Mouse (Mus musculus) CH12.LX (cell line): ENCODE results near the gene Cldn14. TPM values are rescaled to one million over a fixed set of nuclear protein-coding genes. Genes with fewer than 3 reads are reported as not detected.

Experiments
- DNase-seq: peaks from one replicate; pipeline ENCODE4 v3.0.0-alpha.2; 2013; ENCODE audit errors: extremely low read depth
- H3K27ac ChIP-seq: 2 replicates; pipeline ENCODE4 v1.5.1; 2012; ENCODE audit warnings: low read depth, mild to moderate bottlenecking, control low read depth, moderate library complexity; ENCODE audit not compliant: insufficient read depth
- H3K27me3 ChIP-seq: replicated peaks from 2 replicates; pipeline ENCODE3; 2012; ENCODE audit warnings: inconsistent platforms
- H3K36me3 ChIP-seq, 2 experiments: replicated peaks in 1 of 2; 2 replicates each; pipeline versions ENCODE3 to v1.6.1; 2012; ENCODE audit warnings: inconsistent platforms in 1 of 2, low read length in 1 of 2, mild to moderate bottlenecking in 1 of 2, mixed read lengths in 1 of 2, moderate library complexity in 1 of 2; ENCODE audit not compliant: control insufficient read depth in 1 of 2, insufficient read depth in 1 of 2
- H3K4me1 ChIP-seq, 2 experiments: 2 replicates each; pipeline ENCODE4 v1.6.1; 2012; ENCODE audit warnings: inconsistent platforms in 1 of 2, moderate library complexity in 1 of 2; ENCODE audit not compliant: insufficient read depth in 2 of 2, control insufficient read depth in 1 of 2
- H3K4me2 ChIP-seq: 2 replicates; pipeline ENCODE4 v1.6.1; 2012; ENCODE audit warnings: low read depth, mild to moderate bottlenecking, control low read depth; ENCODE audit not compliant: poor library complexity, insufficient read depth, severe bottlenecking
- H3K4me3 ChIP-seq, 3 experiments: fragments of 150-350 bp in 1 of 3; sonication (generic) in 1 of 3; replicated peaks in 1 of 3; 2 replicates each; pipeline versions ENCODE3 to v1.5.1; 2011 to 2012; ENCODE audit warnings: low read depth in 2 of 3, low read length in 2 of 3, mild to moderate bottlenecking in 2 of 3, moderate library complexity in 2 of 3, control low read depth in 1 of 3, improper control_type of control experiment in 1 of 3, inconsistent platforms in 1 of 3, mixed read lengths in 1 of 3; ENCODE audit not compliant: poor library complexity in 1 of 3
- H3K79me2 ChIP-seq: replicated peaks from 2 replicates; pipeline ENCODE4 v1.6.1; 2012; ENCODE audit warnings: mild to moderate bottlenecking, moderate library complexity; ENCODE audit not compliant: control insufficient read depth, poor library complexity, insufficient read depth, severe bottlenecking; ENCODE audit errors: extremely low read depth
- H3K9ac ChIP-seq: 2 replicates; pipeline ENCODE4 v1.6.1; 2012; ENCODE audit warnings: low read depth, mild to moderate bottlenecking, control low read depth, moderate library complexity; ENCODE audit not compliant: insufficient read depth
- H3K9me3 ChIP-seq: replicated peaks from 2 replicates; pipeline ENCODE3; 2012; ENCODE audit warnings: low read length, inconsistent platforms, mixed read lengths
- BHLHE40 ChIP-seq: IDR thresholded peaks from 2 replicates; pipeline ENCODE4 v1.6.1; 2011; ENCODE audit warnings: mild to moderate bottlenecking, low read depth, low read length, improper control_type of control experiment
- CHD2 ChIP-seq: IDR thresholded peaks from 2 replicates; pipeline ENCODE4 v1.6.1; 2011; ENCODE audit warnings: low read length, improper control_type of control experiment
- E2F4 ChIP-seq: IDR thresholded peaks from 2 replicates; pipeline ENCODE4 v1.6.1; 2011; ENCODE audit warnings: low read depth, low read length, improper control_type of control experiment; ENCODE audit not compliant: insufficient replicate concordance
- ELF1 ChIP-seq: IDR thresholded peaks from 2 replicates; pipeline ENCODE4 v1.6.1; 2014; ENCODE audit warnings: low read depth, mild to moderate bottlenecking, inconsistent platforms, low read length, improper control_type of control experiment
- EP300 ChIP-seq: IDR thresholded peaks from 2 replicates; pipeline ENCODE4 v1.6.1; 2011; ENCODE audit warnings: low read length, improper control_type of control experiment
- ETS1 ChIP-seq: conservative IDR thresholded peaks from 2 replicates; pipeline ENCODE4 v1.6.1; 2012; ENCODE audit warnings: low read depth, mild to moderate bottlenecking, inconsistent platforms, low read length, improper control_type of control experiment, moderate library complexity
- GABPA ChIP-seq: IDR thresholded peaks from 2 replicates; pipeline ENCODE4 v1.6.1; 2012; ENCODE audit warnings: low read depth, low read length, improper control_type of control experiment, inconsistent platforms; ENCODE audit not compliant: insufficient replicate concordance
- JUN ChIP-seq: IDR thresholded peaks from 2 replicates; pipeline ENCODE4 v1.6.1; 2011; ENCODE audit warnings: low read depth, mild to moderate bottlenecking, low read length, improper control_type of control experiment, moderate library complexity; ENCODE audit not compliant: insufficient read depth
- JUND ChIP-seq: conservative IDR thresholded peaks from 2 replicates; pipeline ENCODE4 v1.6.1; 2011; ENCODE audit warnings: low read depth, low read length, improper control_type of control experiment
- KAT2A ChIP-seq: IDR thresholded peaks from 2 replicates; pipeline ENCODE4 v1.6.1; 2012; ENCODE audit warnings: low read length, improper control_type of control experiment, inconsistent platforms; ENCODE audit not compliant: insufficient replicate concordance
- MAX ChIP-seq: IDR thresholded peaks from 2 replicates; pipeline ENCODE4 v1.6.1; 2011; ENCODE audit warnings: low read length, improper control_type of control experiment
- MYC ChIP-seq: IDR thresholded peaks from 2 replicates; pipeline ENCODE4 v1.6.1; 2011; ENCODE audit warnings: low read depth, mild to moderate bottlenecking, improper control_type of control experiment, low read length
- POLR2A ChIP-seq: IDR thresholded peaks from 2 replicates; pipeline ENCODE4 v1.6.1; 2011; ENCODE audit warnings: low read depth, mild to moderate bottlenecking, improper control_type of control experiment, low read length
- RCOR1 ChIP-seq: conservative IDR thresholded peaks from 2 replicates; pipeline ENCODE4 v1.6.1; 2012; ENCODE audit warnings: low read depth, mild to moderate bottlenecking, inconsistent platforms, low read length, improper control_type of control experiment
- SIN3A ChIP-seq: IDR thresholded peaks from 2 replicates; pipeline ENCODE4 v1.6.1; 2012; ENCODE audit warnings: low read length, improper control_type of control experiment, inconsistent platforms
- SMC3 ChIP-seq: IDR thresholded peaks from 2 replicates; pipeline ENCODE4 v1.6.1; 2011; ENCODE audit warnings: low read depth, low read length, improper control_type of control experiment
- TCF12 ChIP-seq: IDR thresholded peaks from 2 replicates; pipeline ENCODE4 v1.6.1; 2014; ENCODE audit warnings: low read depth, mild to moderate bottlenecking, inconsistent platforms, low read length, improper control_type of control experiment
- ZC3H11A ChIP-seq: IDR thresholded peaks from 2 replicates; pipeline ENCODE4 v1.6.1; 2012; ENCODE audit warnings: low read depth, mild to moderate bottlenecking, inconsistent platforms, low read length, improper control_type of control experiment
- ZKSCAN1 ChIP-seq: IDR thresholded peaks from 2 replicates; pipeline ENCODE4 v1.6.1; 2012; ENCODE audit warnings: low read depth, inconsistent platforms, low read length, improper control_type of control experiment, borderline replicate concordance
- ZMIZ1 ChIP-seq: IDR thresholded peaks from 2 replicates; pipeline ENCODE4 v1.6.1; 2012; ENCODE audit warnings: low read depth, mild to moderate bottlenecking, inconsistent platforms, low read length, improper control_type of control experiment
- ZNF384 ChIP-seq: IDR thresholded peaks from 2 replicates; pipeline ENCODE4 v1.6.1; 2012; ENCODE audit warnings: low read depth, low read length, improper control_type of control experiment, inconsistent platforms
- dilution Hi-C: fragments of 300-500 bp; cut with MboI; formaldehyde crosslinking; loops from 2 replicates; pipeline ENCODE4 v1.14.3; 2020; ENCODE audit warnings: low sequenced_read_pairs; ENCODE audit not compliant: extremely low pct_unique_long_range_greater_than_20kb, extremely low pct_ligation_motif_present
- in situ Hi-C: fragments of 300-500 bp; cut with MboI; formaldehyde crosslinking; loops from 3 replicates; pipeline ENCODE4 v1.14.3; 2019; ENCODE audit warnings: low sequenced_read_pairs, low pct_ligation_motif_present, low pct_unique_long_range_greater_than_20kb, mixed read lengths
- polyA plus RNA-seq: library from polyadenylated mRNA; unstranded; fragments of >175 nt; gene quantifications from 2 replicates; pipeline ENCODE4 v1.2.1, GENCODE M21; 2012; ENCODE audit warnings: low read depth; ENCODE audit not compliant: insufficient read length
- total RNA-seq, 2 experiments: library from RNA; depleted of rRNA; stranded (reverse); fragments of 300-350 nt in 1 of 2; fragments of >200 nt in 1 of 2; gene quantifications; 2 replicates each; pipeline ENCODE4 v1.2.3; 2012 to 2014

Cldn14 gene
- total and polyA plus RNA-seq, 3 experiments, result 0.15 to 0.25 (median 0.21) TPM

DNA sequence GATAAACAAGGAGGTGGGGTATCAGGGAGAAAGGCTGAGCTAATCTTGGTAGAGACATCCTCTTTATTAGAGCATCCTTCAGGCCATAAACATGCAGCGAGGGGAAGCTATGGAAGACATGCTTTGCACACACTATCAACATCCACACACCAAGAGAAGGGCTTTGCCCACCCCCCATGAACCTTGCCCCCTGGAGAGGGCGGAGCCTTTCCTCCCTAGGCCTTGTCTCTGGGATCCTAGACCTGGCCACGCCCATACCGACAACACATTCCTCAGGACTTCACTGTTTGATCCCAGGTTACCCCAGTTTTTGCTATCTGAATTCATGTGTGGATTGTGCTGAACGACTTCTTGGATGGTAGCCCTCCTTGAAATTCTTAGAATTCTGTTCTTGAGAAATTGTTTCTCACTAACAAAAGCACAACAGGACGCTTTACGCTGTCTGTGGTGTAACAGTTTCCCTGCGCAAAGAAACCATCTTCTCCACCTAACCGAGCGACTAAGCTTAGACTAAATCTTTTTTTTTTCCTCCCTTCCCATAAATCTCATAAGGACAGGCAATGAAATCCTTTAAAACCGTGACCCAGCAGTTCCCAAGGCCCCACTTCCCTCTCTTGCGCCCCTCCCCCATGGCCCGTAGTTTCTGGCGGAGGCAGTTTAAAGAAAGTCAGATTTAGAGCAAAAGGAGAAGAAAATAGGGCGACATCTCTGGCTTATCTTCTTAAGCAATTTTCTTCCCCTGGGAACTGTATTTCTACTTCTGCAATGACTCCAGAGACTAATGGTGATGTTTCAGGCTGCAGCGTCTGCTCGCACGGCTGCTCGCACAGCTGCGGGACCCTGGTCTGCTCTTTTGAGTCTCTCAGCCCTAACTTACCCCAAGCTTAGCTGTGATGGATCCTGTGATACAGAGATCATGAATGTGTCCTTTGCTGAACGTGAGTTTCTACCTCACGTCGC is 1.7 kb downstream of the Cldn14 start:
- in situ Hi-C loops (loop anchor here (5.0 to 25.0 kb wide), 2 partner anchors 35 to 320 kb away; partner anchors contain the start of gene Cbr3), dilution Hi-C loops (no loop called here)
- Histone ChIP-seq H3K9me3 (no peaks in the 10 kb centered on the region), H3K9ac (no peak overlapping the region), H3K4me2 (no peak overlapping the region; the same call in 1 of the 2 replicates), H3K36me3 (no peaks in the 10 kb centered on the region), H3K27ac (no peak overlapping the region), H3K79me2 (no peaks in the 10 kb centered on the region), H3K4me3 (no peak overlapping the region), H3K27me3 (no peaks in the 10 kb centered on the region), H3K4me1 (peaks cover 7 to 45% of the 10 kb centered on the region in 2 experiments)
- TF ChIP-seq CHD2 (peak; percentile 54), POLR2A (no peak), KAT2A (0 out of 2 replicates have a peak, but pooled peaks have one; percentile 28)
- DNase-seq, result peak; percentile 79

DNA sequence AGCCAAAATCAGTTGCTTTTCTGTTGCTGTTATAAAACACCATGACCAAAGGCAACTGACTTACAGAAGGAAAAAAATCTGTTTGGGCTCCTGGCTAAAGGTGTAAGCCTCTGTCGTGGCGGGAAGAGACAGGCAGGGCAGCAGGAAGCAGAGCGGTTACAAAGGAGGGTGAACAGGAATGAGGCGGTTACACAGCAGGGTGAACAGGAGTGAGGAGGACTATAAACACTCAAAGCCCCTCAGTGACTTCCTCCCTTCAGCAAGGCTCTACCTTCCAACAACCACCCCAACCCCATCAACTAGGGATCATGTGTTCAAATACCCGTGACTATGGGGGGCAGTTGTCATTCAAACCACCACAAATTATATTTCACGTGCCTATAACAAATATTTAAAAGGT is 5.2 kb downstream of the Cldn14 start:
- in situ Hi-C loops (loop anchor here (25.0 kb wide), 1 partner anchor 316 kb away; the partner anchor contains the start of gene Cbr3), dilution Hi-C loops (no loop called here)
- H3K9me3 ChIP-seq, result no peaks in the 10 kb centered on the region
- TF ChIP-seq GABPA, result no peak
- no peak for TF ChIP-seq E2F4
- TF ChIP-seq ETS1, result no peak
- no peak for TF ChIP-seq BHLHE40
- TF ChIP-seq MAX, result no peak
- TF ChIP-seq TCF12, result no peak
- TF ChIP-seq EP300, result no peak
- no peak for TF ChIP-seq SMC3
- no peak for TF ChIP-seq ZMIZ1
- TF ChIP-seq JUN, result no peak
- TF ChIP-seq CHD2, result no peak
- no peak for TF ChIP-seq MYC
- no peak for TF ChIP-seq RCOR1
- no peak for TF ChIP-seq ZNF384
- TF ChIP-seq ZKSCAN1, result no peak
- no peak for TF ChIP-seq ELF1
- no peak for TF ChIP-seq ZC3H11A
- TF ChIP-seq SIN3A, result no peak
- TF ChIP-seq JUND, result no peak
- no peak overlapping the region for H3K9ac ChIP-seq
- no peaks in the 10 kb centered on the region for H3K36me3 ChIP-seq
- no peak overlapping the region for H3K27ac ChIP-seq
- H3K79me2 ChIP-seq, result no peaks in the 10 kb centered on the region
- no peak overlapping the region for H3K4me3 ChIP-seq
- H3K4me2 ChIP-seq, result no peak overlapping the region
- H3K27me3 ChIP-seq, result no peaks in the 10 kb centered on the region
- peaks cover 2 to 28% of the 10 kb centered on the region in 2 experiments; a peak in 3 of 4 replicates for H3K4me1 ChIP-seq
- no peak for DNase-seq
